Mouse (Mus musculus): ENCODE data around the gene Hist2h2be. TPM values are rescaled to one million over a fixed set of nuclear protein-coding genes. Genes with fewer than 3 reads are reported as not detected.

The Hist2h2be gene
- total RNA-seq, 1 experiment from 2014 or later, result 14.6 TPM

GRCm38 (mm10) chr3:96230910-96231757, 10.2 kb downstream of the Hist2h2be start:
- ATAC-seq (replicated peaks in 1 of 2; ENCODE audit: insufficient read depth in 1 of 2, low FRiP score in 2 of 2, low TSS enrichment in 1 of 2, low read depth in 1 of 2, poor library complexity in 2 of 2, severe bottlenecking in 2 of 2), result no peak

- ATAC-seq (replicated peaks in 1 of 2; ENCODE audit: insufficient read depth in 1 of 2, low FRiP score in 2 of 2, low TSS enrichment in 1 of 2, low read depth in 1 of 2, poor library complexity in 2 of 2, severe bottlenecking in 2 of 2), result no peak
Observed at GRCm38 (mm10) chr3:96231758-96232120, 10.8 kb downstream of the Hist2h2be start.

GRCm38 (mm10) chr3:96234914-96235313, 14.0 kb downstream of the Hist2h2be start:
- ATAC-seq (replicated peaks in 1 of 2; ENCODE audit: insufficient read depth in 1 of 2, low FRiP score in 2 of 2, low TSS enrichment in 1 of 2, low read depth in 1 of 2, poor library complexity in 2 of 2, severe bottlenecking in 2 of 2), result no peak

- no peak for ATAC-seq (replicated peaks in 1 of 2; ENCODE audit: insufficient read depth in 1 of 2, low FRiP score in 2 of 2, low TSS enrichment in 1 of 2, low read depth in 1 of 2, poor library complexity in 2 of 2, severe bottlenecking in 2 of 2)
Observed at GRCm38 (mm10) chr3:96235836-96236235, 14.9 kb downstream of the Hist2h2be start.

- no peak for ATAC-seq (replicated peaks in 1 of 2; ENCODE audit: insufficient read depth in 1 of 2, low FRiP score in 2 of 2, low TSS enrichment in 1 of 2, low read depth in 1 of 2, poor library complexity in 2 of 2, severe bottlenecking in 2 of 2)
Observed at GRCm38 (mm10) chr3:96236834-96237334, 16.0 kb downstream of the Hist2h2be start.

GRCm38 (mm10) chr3:96237335-96237903, 16.5 kb downstream of the Hist2h2be start:
- no peak for ATAC-seq (replicated peaks in 1 of 2; ENCODE audit: insufficient read depth in 1 of 2, low FRiP score in 2 of 2, low TSS enrichment in 1 of 2, low read depth in 1 of 2, poor library complexity in 2 of 2, severe bottlenecking in 2 of 2)

GRCm38 (mm10) chr3:96237904-96238511, 17.1 kb downstream of the Hist2h2be start:
- no peak for ATAC-seq (replicated peaks in 1 of 2; ENCODE audit: insufficient read depth in 1 of 2, low FRiP score in 2 of 2, low TSS enrichment in 1 of 2, low read depth in 1 of 2, poor library complexity in 2 of 2, severe bottlenecking in 2 of 2)

- peak; percentile 74 to 80 for ATAC-seq (replicated peaks in 1 of 2; ENCODE audit: insufficient read depth in 1 of 2, low FRiP score in 2 of 2, low TSS enrichment in 1 of 2, low read depth in 1 of 2, poor library complexity in 2 of 2, severe bottlenecking in 2 of 2)
Observed at GRCm38 (mm10) chr3:96238954-96239793, 18.3 kb downstream of the Hist2h2be start, which contains the start of gene Hist2h3c2. TSS of gene Hist2h3c2 (minus strand) at chr3:96239127.

GRCm38 (mm10) chr3:96239949-96240798, 19.3 kb downstream of the Hist2h2be start, which contains the start of gene Hist2h2aa2:
TSS of gene Hist2h2aa2 (minus strand) at chr3:96240276.
- ATAC-seq (replicated peaks in 1 of 2; ENCODE audit: insufficient read depth in 1 of 2, low FRiP score in 2 of 2, low TSS enrichment in 1 of 2, low read depth in 1 of 2, poor library complexity in 2 of 2, severe bottlenecking in 2 of 2), result peak; percentile 80 to 81

GRCm38 (mm10) chr3:96240799-96241197, 19.9 kb downstream of the Hist2h2be start:
- no peak for ATAC-seq (replicated peaks in 1 of 2; ENCODE audit: insufficient read depth in 1 of 2, low FRiP score in 2 of 2, low TSS enrichment in 1 of 2, low read depth in 1 of 2, poor library complexity in 2 of 2, severe bottlenecking in 2 of 2)

- no peak for ATAC-seq (replicated peaks in 1 of 2; ENCODE audit: insufficient read depth in 1 of 2, low FRiP score in 2 of 2, low TSS enrichment in 1 of 2, low read depth in 1 of 2, poor library complexity in 2 of 2, severe bottlenecking in 2 of 2)
Observed at GRCm38 (mm10) chr3:96243921-96244572, 23.1 kb downstream of the Hist2h2be start.

- ATAC-seq (replicated peaks in 1 of 2; ENCODE audit: insufficient read depth in 1 of 2, low FRiP score in 2 of 2, low TSS enrichment in 1 of 2, low read depth in 1 of 2, poor library complexity in 2 of 2, severe bottlenecking in 2 of 2), result peak; percentile 81 to 82
Observed at GRCm38 (mm10) chr3:96245003-96245886, 24.3 kb downstream of the Hist2h2be start, which contains the start of gene Hist2h2aa1. TSS of gene Hist2h2aa1 (plus strand) at chr3:96245497.

- ATAC-seq (replicated peaks in 1 of 2; ENCODE audit: insufficient read depth in 1 of 2, low FRiP score in 2 of 2, low TSS enrichment in 1 of 2, low read depth in 1 of 2, poor library complexity in 2 of 2, severe bottlenecking in 2 of 2), result peak; percentile 18 to 33
Observed at GRCm38 (mm10) chr3:96246018-96246417, 25.1 kb downstream of the Hist2h2be start.

- peak; percentile 74 to 77 for ATAC-seq (replicated peaks in 1 of 2; ENCODE audit: insufficient read depth in 1 of 2, low FRiP score in 2 of 2, low TSS enrichment in 1 of 2, low read depth in 1 of 2, poor library complexity in 2 of 2, severe bottlenecking in 2 of 2)
Observed at GRCm38 (mm10) chr3:96246427-96246856, 25.5 kb downstream of the Hist2h2be start, which contains the start of gene Hist2h3c1. TSS of gene Hist2h3c1 (plus strand) at chr3:96246685.

Measured in hematopoietic stem cell, adult 5-6 weeks (primary cell).